In the genomic region with DNA sequence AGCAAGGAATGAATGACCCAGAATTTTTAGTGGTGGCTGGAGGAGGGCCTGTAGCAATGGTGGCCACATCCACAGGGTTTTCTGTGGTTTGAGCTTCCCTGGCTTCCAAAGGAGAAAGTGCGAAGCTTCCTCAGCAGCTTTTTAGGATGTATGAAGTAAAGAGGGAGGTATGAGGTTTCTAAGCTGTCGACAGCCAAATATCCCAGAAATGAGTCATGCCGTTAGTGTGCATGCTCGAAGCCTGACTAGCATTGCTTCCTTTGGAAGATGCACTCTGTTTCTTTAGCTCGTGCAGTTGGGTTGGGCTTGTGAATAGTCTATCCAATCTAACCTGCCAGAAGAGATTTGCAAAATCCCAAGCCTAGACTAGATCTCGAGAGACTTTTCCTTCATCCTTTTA, we compare ENCODE assay signal across 24 mouse cellular contexts.
DNase-seq lines count a peak whose midpoint lies in the region; ATAC-seq lines count a peak whose summit lies in the region.
"Had no signal": no experiment of that assay in that cellular context is flagged by ENCODE, and none has a peak within 500 bp of the region (broad histone marks: within the 10 kb centered on the region; RNA-seq: fewer than 3 reads in every experiment).

No protein-coding gene starts in this region.

- H3K4me1 ChIP-seq in embryonic facial prominence, embryonic 14.5 days (ENCODE audit: control insufficient read depth, insufficient read depth, low read length): no peaks in the 10 kb centered on the region
- peaks cover 3% of the 10 kb centered on the region; the same call in 1 of the 2 replicates for H3K4me1 ChIP-seq in embryonic facial prominence, embryonic 10.5 days
- H3K4me1 ChIP-seq: forebrain, embryonic 15.5 days; heart, embryonic 10.5 days had no signal

- H3K27ac ChIP-seq in embryonic facial prominence, embryonic 14.5 days (replicated peaks; ENCODE audit: low read depth, low read length): no peak overlapping the region
- H3K27ac ChIP-seq in embryonic facial prominence, embryonic 10.5 days (replicated peaks): no peak overlapping the region
- H3K27ac ChIP-seq: embryonic facial prominence, embryonic 13.5 days; forebrain, embryonic 15.5 days; heart, embryonic 10.5 days; hindbrain, embryonic 14.5 days; kidney, embryonic 15.5 days had no signal

- H3K4me2 ChIP-seq in embryonic facial prominence, embryonic 14.5 days (ENCODE audit: low read depth, low read length): no peak overlapping the region
- H3K4me2 ChIP-seq: embryonic facial prominence, embryonic 13.5 days; forebrain, embryonic 15.5 days; hindbrain, embryonic 14.5 days; kidney, embryonic 15.5 days had no signal

- no peak overlapping the region for H3K4me3 ChIP-seq in embryonic facial prominence, embryonic 14.5 days (ENCODE audit: low read depth, low read length)
- H3K4me3 ChIP-seq in embryonic facial prominence, embryonic 10.5 days: no peak overlapping the region
- H3K4me3 ChIP-seq: embryonic facial prominence, embryonic 13.5 days; erythroblast, embryonic 14.5 days; forebrain, embryonic 15.5 days; heart, embryonic 10.5 days; kidney, embryonic 15.5 days had no signal

- no peak overlapping the region for H3K9ac ChIP-seq in embryonic facial prominence, embryonic 14.5 days (ENCODE audit: low read depth, low read length)
- H3K9ac ChIP-seq: embryonic facial prominence, embryonic 13.5 days; forebrain, embryonic 15.5 days; hindbrain, embryonic 14.5 days; kidney, embryonic 15.5 days had no signal

- H3K36me3 ChIP-seq in embryonic facial prominence, embryonic 14.5 days (ENCODE audit: control insufficient read depth, insufficient read depth, low read length): no peaks in the 10 kb centered on the region
- H3K36me3 ChIP-seq in embryonic facial prominence, embryonic 10.5 days (replicated peaks): no peaks in the 10 kb centered on the region
- H3K36me3 ChIP-seq: embryonic facial prominence, embryonic 13.5 days; forebrain, embryonic 15.5 days; G1E; heart, embryonic 10.5 days; kidney, embryonic 15.5 days had no signal

- intact Hi-C loops in heart, postnatal 10 days (cut with DNase I): no loop called here
- intact Hi-C loops in heart, postnatal 25 days (cut with DNase I): no loop called here

- H3K27me3 ChIP-seq in embryonic facial prominence, embryonic 14.5 days (replicated peaks; ENCODE audit: control insufficient read depth, insufficient read depth, low read length): no peaks in the 10 kb centered on the region
- H3K27me3 ChIP-seq in embryonic facial prominence, embryonic 10.5 days (replicated peaks; ENCODE audit: low read depth, poor library complexity, severe bottlenecking): no peaks in the 10 kb centered on the region
- H3K27me3 ChIP-seq: embryonic facial prominence, embryonic 13.5 days; forebrain, embryonic 15.5 days; kidney, embryonic 15.5 days had no signal

- peak; percentile 47 for DNase-seq in embryonic facial prominence, embryonic 14.5 days (ENCODE audit: low spot score)
- DNase-seq in embryonic facial prominence, embryonic 10.5 days (ENCODE audit: low spot score): no peak
- peak; percentile 3 to 7 for DNase-seq in heart, postnatal 10 days
- DNase-seq in heart, postnatal 25 days (ENCODE audit: low spot score): no peak
- DNase-seq in brain, adult 2 months (ENCODE audit: low read depth, low spot score): peak; percentile 48
- DNase-seq in skeletal muscle tissue, adult 2 months (ENCODE audit: low read depth, low spot score): peak; percentile 17
- DNase-seq in retina, postnatal 1 day: no peak
- no peak for DNase-seq in spleen, postnatal 36 days (ENCODE audit: low spot score in 2 of 2)
- DNase-seq: adrenal gland, adult 2 months; adrenal gland, postnatal 25 days; cerebellum, adult 8-10 months; cerebellum, postnatal 14 days; gastrocnemius, postnatal 25 days; heart, postnatal 4 days; kidney, adult 2 months had no signal

- H3K9me3 ChIP-seq in embryonic facial prominence, embryonic 14.5 days (ENCODE audit: control insufficient read depth, low read length): no peaks in the 10 kb centered on the region
- H3K9me3 ChIP-seq in embryonic facial prominence, embryonic 10.5 days: no peaks in the 10 kb centered on the region
- H3K9me3 ChIP-seq: embryonic facial prominence, embryonic 13.5 days; forebrain, embryonic 15.5 days; heart, embryonic 10.5 days; kidney, embryonic 15.5 days had no signal

- 65% methylated on average over 6 of the region's 6 CpGs for WGBS in embryonic facial prominence, embryonic 14.5 days
- WGBS in embryonic facial prominence, embryonic 10.5 days: 90% methylated on average over 6 of the region's 6 CpGs

- ATAC-seq in embryonic facial prominence, embryonic 14.5 days (ENCODE audit: low read depth): no peak
- ATAC-seq: CD4-positive, CD25-positive, alpha-beta regulatory T cell, adult 4 months; forebrain, embryonic 15.5 days; intestine, embryonic 16.5 days had no signal

Comparison
In these comparisons a context has a peak if more than half of its experiments do, and no peak if none do; other contexts are left out.
1. DNase-seq: peak in embryonic facial prominence, embryonic 14.5 days (single experiment), heart, postnatal 10 days (2 of 2), brain, adult 2 months (single experiment) and skeletal muscle tissue, adult 2 months (single experiment); none in embryonic facial prominence, embryonic 10.5 days (single experiment), heart, postnatal 25 days (single experiment), retina, postnatal 1 day (single experiment) and spleen, postnatal 36 days (0 of 2).